Mouse (Mus musculus): Measurements from ENCODE around the gene Sdhaf2.
A peak's percentile ranks its signal among the peaks of the same experiment; 100 is the strongest.
"Not testable (repeated sequence)": the region's sequence is repeated elsewhere in the genome, so short reads cannot be mapped to it uniquely, and the experiment has no call there.

Sdhaf2 gene

DNA sequence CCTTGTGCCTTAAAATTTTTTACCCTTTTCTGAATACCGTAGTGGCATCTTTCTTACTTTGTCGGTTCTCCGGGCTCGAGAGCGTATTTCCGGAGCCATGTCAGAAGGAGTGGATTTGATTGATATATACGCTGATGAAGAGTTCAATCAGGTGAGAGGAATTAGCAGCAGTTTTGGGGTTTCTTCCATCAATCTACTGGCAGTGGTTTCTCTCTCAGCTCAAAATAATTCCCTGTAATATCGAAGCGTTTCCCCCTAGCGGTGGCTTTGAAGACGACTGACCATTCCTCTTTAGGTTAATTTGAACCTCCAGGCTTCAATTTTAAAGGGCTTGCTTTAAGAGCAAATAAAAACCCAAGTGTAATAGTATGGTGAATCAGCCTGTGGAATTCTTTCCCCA is at the start of gene Sdhaf2:
Gene Sdhaf2, minus strand, starts transcription at position 233 of the 400 bp plus-strand sequence.
- peak; percentile 69 to 82 for DNase-seq

GRCm38 (mm10) chr19:10569627-10570026 is 43.7 kb upstream of the Sdhaf2 start:
- no peak for DNase-seq

GRCm38 (mm10) chr19:10565217-10565616 is 39.3 kb upstream of the Sdhaf2 start:
- no peak for DNase-seq

- no peak for DNase-seq
Measured at GRCm38 (mm10) chr19:10564278-10564677, 38.3 kb upstream of the Sdhaf2 start.

DNA sequence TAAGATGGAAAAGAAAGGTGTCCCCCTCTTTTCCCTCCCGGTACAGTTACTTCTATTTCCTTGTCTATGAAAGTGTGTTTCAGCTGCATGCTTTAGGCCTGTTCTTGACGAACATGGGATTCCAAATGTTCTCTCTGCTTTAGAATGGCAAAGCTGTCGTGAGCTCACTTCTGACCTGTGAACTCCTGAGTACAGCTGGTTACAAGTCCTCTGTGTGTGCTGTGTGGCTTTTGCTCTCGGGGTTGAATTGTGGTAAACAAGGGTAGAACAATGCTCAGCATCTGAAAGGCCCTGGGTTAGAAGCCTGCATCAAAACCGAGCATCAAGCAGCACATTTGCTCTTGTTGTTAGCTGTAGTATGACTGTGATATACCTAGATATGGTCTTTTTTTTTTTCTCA is 36.4 kb upstream of the Sdhaf2 start:
- DNase-seq: no peak

DNA sequence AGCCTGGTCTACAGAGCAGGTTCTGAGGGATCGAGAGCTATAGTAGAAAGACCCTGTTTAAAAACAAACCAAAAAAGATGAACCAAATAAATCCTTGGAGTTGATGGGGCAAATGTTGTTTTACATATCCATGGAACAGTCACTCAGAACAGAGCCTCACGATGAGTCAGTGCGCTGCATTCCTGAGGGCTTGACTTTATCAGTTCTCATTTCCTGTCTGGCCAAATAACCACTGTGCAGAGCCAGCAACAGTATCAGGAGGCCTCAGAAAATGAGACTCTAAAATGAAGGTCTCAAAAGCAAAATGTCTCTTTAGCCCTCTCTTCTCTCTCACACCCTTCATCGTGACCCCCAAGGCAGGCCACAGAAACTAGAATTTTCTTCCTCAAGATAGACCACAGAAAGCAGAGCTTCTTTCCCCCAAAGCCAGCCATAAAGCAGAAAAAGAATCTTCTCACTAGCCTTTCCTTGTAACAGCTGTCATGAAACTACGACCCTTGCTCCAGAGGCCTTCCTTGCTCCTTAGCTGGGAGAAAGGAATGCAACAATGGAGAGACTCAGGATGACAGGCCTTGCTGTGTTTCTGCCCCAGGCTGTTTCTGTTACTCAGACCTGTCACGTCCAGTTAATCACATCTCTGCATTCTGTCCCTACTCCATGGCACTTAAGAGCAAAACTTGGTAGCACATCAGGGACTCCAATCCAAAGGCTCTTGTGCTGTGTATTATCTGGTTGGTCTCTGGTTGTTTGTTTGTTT is 35.8 kb upstream of the Sdhaf2 start:
- no peak for DNase-seq

DNA sequence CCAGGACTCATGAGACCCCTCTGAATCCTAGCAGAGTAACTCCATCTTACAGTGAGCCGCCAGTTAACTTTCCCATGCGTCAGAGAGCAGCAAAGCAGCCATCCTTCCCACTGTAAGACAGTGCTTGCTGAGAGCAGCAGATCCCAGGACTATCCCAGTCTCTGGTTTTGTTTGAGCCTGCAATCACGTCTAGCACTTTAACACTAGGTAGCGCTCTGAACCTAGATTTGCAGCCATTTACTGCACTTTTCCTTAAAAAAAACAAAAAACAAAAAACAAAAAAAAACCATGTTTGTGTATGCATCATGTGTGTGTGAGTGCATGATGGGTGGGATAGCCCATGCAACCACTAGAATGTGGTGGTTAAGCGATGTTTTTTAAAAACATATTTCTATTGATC is 34.2 kb upstream of the Sdhaf2 start:
- DNase-seq: no peak

DNA sequence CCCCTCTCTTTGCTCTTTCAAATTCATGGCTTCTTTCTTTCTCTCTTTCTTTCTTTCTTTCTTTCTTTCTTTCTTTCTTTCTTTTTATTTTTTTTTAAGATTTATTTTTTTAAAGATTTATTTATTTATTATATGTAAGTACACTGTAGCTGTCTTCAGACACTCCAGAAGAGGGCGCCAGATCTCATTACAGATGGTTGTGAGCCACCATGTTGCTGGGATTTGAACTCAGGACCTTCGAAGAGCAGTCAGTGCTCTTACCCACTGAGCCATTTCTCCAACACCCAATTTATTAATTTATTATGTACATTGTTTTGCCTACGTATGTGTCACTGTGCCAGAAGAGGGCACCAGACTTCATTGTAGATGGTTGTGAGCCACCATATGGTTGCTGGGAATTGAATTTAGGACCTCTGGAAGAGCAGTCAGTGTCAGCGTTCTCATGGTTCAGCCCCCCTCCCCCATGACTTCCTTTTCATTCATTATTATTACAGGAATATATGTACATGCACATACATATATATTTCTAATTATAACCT is 32.0 kb upstream of the Sdhaf2 start:
- not testable (repeated sequence) for DNase-seq

- no peak for DNase-seq
Measured at GRCm38 (mm10) chr19:10557430-10557829, 31.5 kb upstream of the Sdhaf2 start.

DNA sequence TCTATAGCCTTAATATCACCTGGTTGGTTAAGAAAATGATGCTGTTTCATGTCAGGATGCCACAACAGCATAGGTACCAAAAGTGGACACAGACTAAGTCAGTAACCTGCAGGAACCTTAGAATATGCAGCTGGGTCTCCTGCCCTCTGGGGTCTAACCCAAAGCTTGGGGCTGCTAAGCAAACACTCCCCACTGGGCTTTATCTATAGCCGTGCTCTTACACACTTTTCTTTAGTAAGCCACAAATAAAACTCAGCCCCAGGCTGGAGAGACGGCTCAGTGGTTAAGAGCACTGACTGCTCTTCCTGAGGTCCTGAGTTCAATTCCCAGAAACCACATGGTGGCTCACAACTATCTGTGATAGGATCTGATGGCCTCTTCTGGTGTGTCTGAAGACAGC is 31.1 kb upstream of the Sdhaf2 start:
- DNase-seq: no peak

GRCm38 (mm10) chr19:10555624-10556510 is 29.9 kb upstream of the Sdhaf2 start, which contains the start of gene Tmem216:
Gene Tmem216, minus strand, starts transcription at chr19:10556238.
- DNase-seq: peak; percentile 88 to 92

- DNase-seq: no peak
Measured at GRCm38 (mm10) chr19:10539454-10539853, 13.5 kb upstream of the Sdhaf2 start.

DNA sequence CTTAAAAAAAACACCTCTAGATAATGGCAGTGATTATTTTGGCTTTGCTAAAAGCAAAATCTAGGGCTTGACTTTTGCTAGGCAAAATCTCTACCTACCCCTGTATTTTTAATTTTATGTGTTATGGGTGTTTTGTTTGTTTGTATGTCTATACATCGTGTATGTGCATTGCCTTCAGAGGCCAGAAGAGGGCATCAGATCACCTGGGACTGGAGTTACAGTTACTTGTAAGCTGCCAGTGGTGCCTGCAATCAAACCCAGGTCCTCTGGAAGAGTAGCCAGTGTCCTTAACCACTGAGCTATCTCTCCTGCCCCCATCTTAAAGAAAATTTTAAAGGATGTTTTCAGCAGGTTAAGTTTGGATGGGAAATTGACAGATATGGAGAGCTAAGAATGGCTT is 4.1 kb upstream of the Sdhaf2 start:
- no peak for DNase-seq

DNA sequence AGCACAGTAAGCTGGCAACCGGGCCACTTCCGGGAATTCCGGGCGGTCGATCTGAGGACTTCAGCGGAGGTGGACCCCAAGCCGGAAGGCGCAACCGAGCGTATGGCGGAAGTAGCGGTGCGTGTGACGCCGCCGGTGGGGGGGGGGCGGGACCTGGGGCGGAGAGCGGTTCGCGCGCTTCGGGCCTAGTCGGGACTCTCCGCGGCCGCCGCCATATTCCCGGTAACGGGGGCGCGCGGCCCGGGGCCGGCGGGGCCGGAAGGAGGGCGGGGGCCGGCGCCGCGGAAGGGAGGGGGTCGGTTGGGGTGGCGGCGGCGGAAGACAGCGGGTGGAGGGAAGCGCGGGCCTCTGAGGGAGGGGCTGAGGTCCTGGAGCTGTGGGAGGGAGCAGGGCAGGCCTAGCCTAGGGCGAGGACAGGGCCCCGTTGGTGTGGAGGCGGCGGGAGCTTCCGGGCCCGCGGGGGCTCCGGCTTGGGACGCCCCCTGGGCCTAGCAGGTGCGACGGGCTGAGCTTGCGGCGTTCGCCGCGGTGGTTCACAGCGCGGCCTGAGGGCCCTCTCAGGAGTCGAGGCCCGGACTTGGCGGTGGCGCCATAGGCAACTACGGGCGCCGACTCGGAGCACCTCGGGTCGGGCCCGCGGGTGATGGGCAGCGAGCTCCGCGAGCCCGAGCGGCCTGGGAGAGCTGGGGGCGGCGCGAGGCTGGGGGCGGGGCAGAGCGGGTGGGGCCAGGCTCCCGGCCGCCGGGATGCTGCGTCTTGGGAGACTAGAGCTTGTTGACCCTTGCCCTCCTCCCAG is 638 bp downstream of the Sdhaf2 start, which contains the start of gene Cpsf7:
Gene Cpsf7, plus strand, starts transcription at position 161 of the 796 bp plus-strand sequence.
- peak; percentile 96 to 97 for DNase-seq

DNA sequence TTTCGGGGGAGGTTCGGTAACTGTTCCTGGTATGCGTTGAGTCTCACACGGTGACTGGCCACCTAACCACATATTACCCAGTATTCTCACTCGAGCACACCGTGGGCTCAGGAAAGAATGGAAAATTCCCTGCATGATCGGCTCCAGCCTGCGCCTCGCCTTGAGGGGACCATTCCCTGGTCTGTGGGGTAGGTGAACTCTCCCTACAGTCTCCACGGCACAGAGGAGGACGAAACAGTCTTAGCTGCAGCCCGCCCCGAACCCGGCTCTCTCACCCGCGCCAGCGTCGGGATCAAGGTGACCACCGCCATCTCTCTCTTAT is 1.2 kb downstream of the Sdhaf2 start:
- DNase-seq: no peak

- no peak for DNase-seq
Measured at GRCm38 (mm10) chr19:10523483-10524080, 2.4 kb downstream of the Sdhaf2 start.

GRCm38 (mm10) chr19:10521926-10522325 is 4.0 kb downstream of the Sdhaf2 start:
- no peak for DNase-seq

DNA sequence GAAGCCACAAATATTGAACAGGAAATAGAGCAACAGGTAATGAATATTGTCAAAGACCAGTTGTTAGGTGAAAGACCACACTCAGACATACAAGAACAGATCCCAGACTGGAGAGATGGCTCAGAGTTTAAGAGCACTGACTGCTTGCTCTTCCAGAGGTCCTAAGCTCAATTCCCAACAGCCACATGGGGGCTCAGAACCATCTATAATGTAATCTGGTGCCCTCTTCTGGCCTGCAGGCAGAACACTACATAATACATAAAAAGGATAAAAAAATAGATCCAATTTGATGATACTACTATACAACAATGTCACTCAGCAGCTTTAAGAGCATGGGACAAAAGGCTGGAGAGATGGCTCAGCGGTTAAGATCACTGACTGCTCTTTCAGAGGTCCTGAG is 5.6 kb downstream of the Sdhaf2 start:
- peak; percentile 34 to 39 for DNase-seq

DNA sequence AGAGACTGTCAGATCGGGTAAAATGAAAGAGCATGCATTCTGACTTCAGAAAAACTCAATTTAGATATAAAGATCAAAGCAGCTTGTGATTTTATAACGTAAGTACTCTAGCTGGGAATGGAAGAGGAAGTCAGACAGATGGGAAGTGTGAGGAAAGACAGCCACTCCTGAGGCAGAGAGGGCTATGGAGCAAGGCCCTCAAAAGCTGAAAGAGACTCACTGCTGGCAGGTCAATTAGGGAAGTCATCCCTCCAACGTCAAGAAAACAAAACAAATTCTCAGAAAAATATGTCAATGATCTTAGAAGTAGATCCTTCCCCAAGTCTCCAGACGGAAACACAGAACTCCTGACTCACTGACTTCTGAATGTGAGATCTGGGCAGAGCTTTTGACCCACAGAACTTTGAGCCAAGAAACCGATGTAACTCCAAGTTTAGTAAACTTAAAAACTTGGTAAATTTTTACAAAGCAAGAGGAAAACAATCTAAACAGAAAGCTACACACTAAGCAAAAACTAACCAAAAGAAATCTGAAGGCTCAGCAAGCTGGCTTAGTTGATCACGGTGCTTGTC is 15.1 kb downstream of the Sdhaf2 start:
- no peak for DNase-seq

DNA sequence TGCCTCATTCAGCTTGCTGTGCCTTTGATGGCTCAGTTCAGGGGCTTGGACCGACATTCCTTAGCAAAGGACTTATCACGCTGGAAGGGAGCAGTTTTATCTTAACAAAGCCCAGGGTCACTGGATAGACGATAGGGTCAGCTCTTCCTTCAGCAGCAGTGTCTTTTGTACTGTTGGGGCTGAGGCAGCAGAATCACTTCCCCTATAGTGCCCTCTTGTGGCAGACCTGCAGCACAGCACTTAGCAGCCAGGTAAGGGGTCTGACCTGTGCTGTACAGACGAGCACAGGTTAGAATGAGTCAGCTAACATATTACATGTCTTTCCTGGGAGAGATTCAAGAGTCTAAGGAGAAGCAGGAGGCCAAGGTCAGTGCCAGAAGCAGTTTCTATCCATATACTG is 23.4 kb downstream of the Sdhaf2 start:
- DNase-seq: peak; percentile 72 to 84

DNA sequence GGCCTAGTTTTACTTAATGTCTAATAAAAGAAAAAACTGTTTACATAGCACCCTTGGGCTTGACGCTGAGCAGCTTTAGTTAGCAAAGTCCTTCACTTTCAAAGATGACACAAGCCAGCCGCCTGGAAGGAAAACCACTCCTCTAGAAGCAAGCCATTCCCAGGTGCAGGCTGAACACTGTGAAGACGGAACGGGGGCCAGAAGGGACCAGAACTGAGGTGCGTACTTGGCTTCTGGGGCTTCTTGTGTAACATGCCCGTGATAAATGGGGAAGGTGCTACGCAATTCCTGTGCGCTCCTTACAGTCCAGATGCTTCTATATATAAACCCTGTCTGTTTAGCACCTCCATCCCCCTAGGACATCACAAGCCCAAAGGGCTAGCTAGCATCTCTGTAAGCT is 25.4 kb downstream of the Sdhaf2 start:
- DNase-seq: no peak

Measured in cerebellum, postnatal 10 days (tissue).